Mouse (Mus musculus): ENCODE data around the gene Cacnb1. TPM values are rescaled to one million over a fixed set of nuclear protein-coding genes. Genes with fewer than 3 reads are reported as not detected.
A peak's percentile ranks its signal among the peaks of the same experiment; 100 is the strongest.

Cacnb1 gene
- polyA plus RNA-seq, 1 experiment from 2014 or later, result 15.2 TPM

DNA sequence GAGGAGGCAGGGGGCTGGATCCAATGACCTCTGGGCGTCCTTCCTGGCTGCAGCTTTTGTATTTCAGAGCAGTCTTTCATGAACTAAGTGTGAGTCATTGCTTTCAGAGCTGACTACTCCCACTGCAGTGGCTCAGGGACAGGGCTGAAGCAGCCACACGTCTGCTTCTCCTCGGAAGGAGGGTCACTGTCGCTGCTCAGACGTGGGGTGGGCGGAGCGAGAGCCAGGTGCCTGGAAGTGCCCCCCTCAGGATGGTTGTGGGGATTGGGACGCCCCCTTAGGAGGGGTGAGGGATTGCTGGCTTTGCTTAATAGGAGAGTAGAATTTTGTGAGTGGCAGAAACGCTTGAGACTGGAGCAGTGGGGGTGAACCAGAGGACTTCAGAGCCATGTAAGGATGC is 34.6 kb upstream of the Cacnb1 start:
- 28% methylated on average over 9 of the region's 9 CpGs for WGBS
- H3K36me3 ChIP-seq (ENCODE audit: control insufficient read depth, insufficient read depth, low read length), result no peaks in the 10 kb centered on the region

DNA sequence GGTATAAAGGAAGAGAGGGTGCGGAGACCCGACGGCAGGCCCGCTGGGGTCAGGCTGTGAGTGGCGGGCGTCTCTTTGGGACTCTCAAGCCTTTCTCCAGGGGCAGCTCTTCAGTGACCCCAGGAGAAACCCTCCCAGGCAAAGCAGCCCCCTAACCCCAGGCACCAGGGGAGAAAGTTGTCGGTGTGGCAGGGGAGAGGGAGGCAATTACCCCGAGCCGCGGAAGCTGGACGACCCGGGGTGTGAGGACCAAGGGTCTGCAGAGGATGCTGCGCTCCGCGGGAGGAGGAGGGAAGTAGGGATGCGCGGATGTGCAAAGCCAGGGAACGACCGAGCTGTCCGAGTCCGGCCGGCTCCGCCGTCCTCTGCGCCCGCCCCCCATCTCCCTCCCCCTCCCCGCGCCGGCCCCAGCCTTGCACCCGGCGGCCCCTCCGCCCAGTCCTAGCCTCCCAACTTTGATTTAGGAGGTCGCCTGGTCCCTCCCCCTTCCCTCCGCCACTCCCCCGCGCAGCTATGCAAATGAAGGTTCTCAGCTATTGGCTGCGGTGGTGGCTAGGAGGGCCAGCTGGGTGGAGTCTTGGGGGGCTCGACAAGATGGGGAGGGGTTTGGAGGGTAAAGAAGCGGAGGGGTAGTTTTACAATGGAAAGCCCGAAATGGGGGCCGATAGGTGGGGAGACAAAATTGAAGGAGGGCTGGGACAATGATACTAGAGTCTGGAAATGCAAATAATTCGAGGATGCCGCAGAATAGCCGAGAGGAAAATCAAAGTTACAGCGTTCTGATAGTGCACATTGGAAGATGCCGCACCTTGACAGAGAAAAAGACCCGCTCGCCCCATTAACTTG is 30.4 kb upstream of the Cacnb1 start, which contains the start of gene Stac2:
Stac2 (minus strand) TSS at position 474 of the 846 bp plus-strand sequence.
- Histone ChIP-seq H3K9me3 (ENCODE audit: control insufficient read depth, low read length) (no peaks in the 10 kb centered on the region), H3K9ac (ENCODE audit: low read length) (peak within 1 kb of the TSS; percentile 59), H3K36me3 (ENCODE audit: control insufficient read depth, insufficient read depth, low read length) (no peaks in the 10 kb centered on the region), H3K27me3 (ENCODE audit: control insufficient read depth, insufficient read depth, low read length) (peaks cover 29% of the 10 kb centered on the region), H3K27ac (ENCODE audit: low read depth, low read length) (0 out of 2 replicates have a peak within 1 kb of the TSS, but pooled peaks have one; percentile 8), H3K4me3 (ENCODE audit: low read depth, low read length) (peak within 1 kb of the TSS; percentile 49), H3K4me2 (ENCODE audit: low read depth) (peak within 1 kb of the TSS; percentile 67), H3K4me1 (ENCODE audit: control insufficient read depth, insufficient read depth, low read length) (peaks cover 4% of the 10 kb centered on the region; the same call in 1 of the 2 replicates)
- DNase-seq (ENCODE audit: low spot score) (peak; percentile 87), ATAC-seq (ENCODE audit: insufficient read depth, low FRiP score, low TSS enrichment) (peak; percentile 82)
- WGBS, result 1% methylated on average over 39 of the region's 48 CpGs

More for the DNA sequence above, 34.6 kb upstream of the Cacnb1 start:
- H3K9me3 ChIP-seq (ENCODE audit: control insufficient read depth, low read length), result no peaks in the 10 kb centered on the region
- no peak overlapping the region for H3K27ac ChIP-seq (ENCODE audit: low read depth, low read length)
- no peak overlapping the region for H3K4me3 ChIP-seq (ENCODE audit: low read depth, low read length)
- no peak for ATAC-seq (ENCODE audit: insufficient read depth, low FRiP score, low TSS enrichment)
- no peaks in the 10 kb centered on the region; the same call in 1 of the 2 replicates for H3K4me1 ChIP-seq (ENCODE audit: control insufficient read depth, insufficient read depth, low read length)
- H3K4me2 ChIP-seq (ENCODE audit: low read depth), result no peak overlapping the region
- no peak overlapping the region for H3K9ac ChIP-seq (ENCODE audit: low read length)
- no peak for DNase-seq (ENCODE audit: low spot score)
- H3K27me3 ChIP-seq (ENCODE audit: control insufficient read depth, insufficient read depth, low read length), result peaks cover 6% of the 10 kb centered on the region; the same call in 1 of the 2 replicates

GRCm38 (mm10) chr11:98052129-98052988 is 29.5 kb upstream of the Cacnb1 start:
- Histone ChIP-seq H3K9me3 (ENCODE audit: control insufficient read depth, low read length) (no peaks in the 10 kb centered on the region), H3K4me2 (ENCODE audit: low read depth) (peak overlapping the region; percentile 67), H3K27me3 (ENCODE audit: control insufficient read depth, insufficient read depth, low read length) (peaks cover 29% of the 10 kb centered on the region), H3K4me1 (ENCODE audit: control insufficient read depth, insufficient read depth, low read length) (peaks cover 4% of the 10 kb centered on the region; the same call in 1 of the 2 replicates), H3K9ac (ENCODE audit: low read length) (peak overlapping the region; percentile 59), H3K36me3 (ENCODE audit: control insufficient read depth, insufficient read depth, low read length) (no peaks in the 10 kb centered on the region), H3K4me3 (ENCODE audit: low read depth, low read length) (peak overlapping the region; percentile 49), H3K27ac (ENCODE audit: low read depth, low read length) (0 out of 2 replicates have a peak overlapping the region, but pooled peaks have one; percentile 8)
- under 1% methylated on average over 80 of the region's 83 CpGs for WGBS
- ATAC-seq (ENCODE audit: insufficient read depth, low FRiP score, low TSS enrichment) (peak; percentile 33), DNase-seq (ENCODE audit: low spot score) (peak; percentile 60)

DNA sequence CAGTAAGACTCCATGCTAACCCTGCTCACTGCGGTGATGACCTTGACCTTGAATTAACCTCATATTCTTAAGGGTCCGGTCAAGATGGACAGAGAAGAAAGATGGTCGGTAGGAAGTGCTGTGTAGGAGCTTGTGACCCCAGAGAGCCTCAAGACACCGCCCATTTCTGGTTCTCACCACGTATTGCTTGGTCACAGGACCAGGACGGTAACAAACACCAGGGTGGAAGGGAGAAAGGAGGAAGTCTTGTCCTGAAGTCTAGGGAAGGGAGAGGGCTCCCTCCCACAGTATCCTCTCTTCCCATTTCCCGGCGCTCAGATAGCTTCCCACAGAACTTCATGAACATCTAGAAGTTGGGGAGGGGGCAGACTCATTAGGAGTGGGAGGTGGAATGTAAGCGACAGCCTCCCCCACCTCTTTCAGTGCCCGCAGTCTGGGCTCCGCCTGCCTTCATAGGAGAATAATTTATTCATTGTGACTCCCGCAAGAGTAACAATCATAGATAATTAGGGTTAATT is 28.8 kb upstream of the Cacnb1 start:
- Histone ChIP-seq H3K4me3 (ENCODE audit: low read depth, low read length) (peak overlapping the region; percentile 49), H3K9me3 (ENCODE audit: control insufficient read depth, low read length) (no peaks in the 10 kb centered on the region), H3K4me2 (ENCODE audit: low read depth) (peak overlapping the region; percentile 67), H3K36me3 (ENCODE audit: control insufficient read depth, insufficient read depth, low read length) (no peaks in the 10 kb centered on the region), H3K27me3 (ENCODE audit: control insufficient read depth, insufficient read depth, low read length) (peaks cover 29% of the 10 kb centered on the region), H3K27ac (ENCODE audit: low read depth, low read length) (no peak overlapping the region), H3K9ac (ENCODE audit: low read length) (peak overlapping the region; percentile 59), H3K4me1 (ENCODE audit: control insufficient read depth, insufficient read depth, low read length) (peaks cover 4% of the 10 kb centered on the region; the same call in 1 of the 2 replicates)
- ATAC-seq (ENCODE audit: insufficient read depth, low FRiP score, low TSS enrichment) (no peak), DNase-seq (ENCODE audit: low spot score) (no peak)
- 7% methylated on average over 12 of the region's 12 CpGs for WGBS

DNA sequence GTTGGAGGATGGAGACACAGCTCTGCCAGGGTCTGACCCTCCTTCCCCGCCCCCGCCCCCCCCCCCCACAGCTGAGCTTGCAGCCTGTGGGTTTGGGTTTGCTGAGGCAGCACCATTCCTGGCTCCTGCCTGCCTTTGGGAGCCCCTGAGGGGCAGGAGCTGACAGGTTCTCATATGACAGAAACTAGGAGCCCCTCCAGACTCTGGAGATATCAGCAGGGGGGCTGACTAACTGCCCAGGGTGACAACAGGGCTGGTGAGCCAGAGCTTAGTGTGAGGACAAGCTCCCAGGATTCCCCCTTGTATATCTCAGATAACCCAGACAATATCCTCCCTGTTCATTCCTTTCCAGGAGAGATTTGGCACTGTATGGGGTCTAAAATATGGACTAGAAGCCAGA is 28.1 kb upstream of the Cacnb1 start:
- DNase-seq (ENCODE audit: low spot score) (no peak), ATAC-seq (ENCODE audit: insufficient read depth, low FRiP score, low TSS enrichment) (no peak)
- H3K9ac ChIP-seq (ENCODE audit: low read length), result no peak overlapping the region
- H3K4me2 ChIP-seq (ENCODE audit: low read depth), result 0 out of 2 replicates have a peak overlapping the region, but pooled peaks have one; percentile 67
- H3K4me3 ChIP-seq (ENCODE audit: low read depth, low read length), result no peak overlapping the region
- H3K36me3 ChIP-seq (ENCODE audit: control insufficient read depth, insufficient read depth, low read length), result no peaks in the 10 kb centered on the region
- H3K27me3 ChIP-seq (ENCODE audit: control insufficient read depth, insufficient read depth, low read length), result peaks cover 29% of the 10 kb centered on the region
- H3K9me3 ChIP-seq (ENCODE audit: control insufficient read depth, low read length), result no peaks in the 10 kb centered on the region
- 14% methylated on average over 2 of the region's 2 CpGs for WGBS
- H3K4me1 ChIP-seq (ENCODE audit: control insufficient read depth, insufficient read depth, low read length), result peaks cover 4% of the 10 kb centered on the region; the same call in 1 of the 2 replicates
- no peak overlapping the region for H3K27ac ChIP-seq (ENCODE audit: low read depth, low read length)

DNA sequence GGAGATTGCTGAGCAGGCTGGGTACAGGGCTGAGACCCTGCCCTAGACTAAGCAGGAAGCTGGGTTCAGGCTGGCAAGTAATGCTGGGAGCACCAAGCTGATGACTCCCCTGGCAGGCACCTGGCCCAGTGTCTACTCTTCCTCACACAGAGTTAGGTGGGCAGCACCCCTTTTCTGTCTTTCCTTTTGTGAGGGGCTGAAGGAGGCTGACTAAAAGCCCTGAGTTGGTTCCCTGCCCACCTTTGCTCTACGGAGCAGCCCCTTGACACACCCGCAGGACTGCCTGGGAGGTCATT is 27.6 kb upstream of the Cacnb1 start:
- H3K36me3 ChIP-seq (ENCODE audit: control insufficient read depth, insufficient read depth, low read length), result no peaks in the 10 kb centered on the region
- peaks cover 29% of the 10 kb centered on the region for H3K27me3 ChIP-seq (ENCODE audit: control insufficient read depth, insufficient read depth, low read length)
- H3K4me2 ChIP-seq (ENCODE audit: low read depth), result 0 out of 2 replicates have a peak overlapping the region, but pooled peaks have one; percentile 3
- H3K4me3 ChIP-seq (ENCODE audit: low read depth, low read length), result no peak overlapping the region
- H3K9me3 ChIP-seq (ENCODE audit: control insufficient read depth, low read length), result no peaks in the 10 kb centered on the region
- H3K9ac ChIP-seq (ENCODE audit: low read length), result no peak overlapping the region
- 3% methylated on average over 2 of the region's 2 CpGs for whole genome bisulfite sequencing
- no peak for DNase-seq (ENCODE audit: low spot score)
- no peak for ATAC-seq (ENCODE audit: insufficient read depth, low FRiP score, low TSS enrichment)
- H3K4me1 ChIP-seq (ENCODE audit: control insufficient read depth, insufficient read depth, low read length), result peaks cover 4% of the 10 kb centered on the region; the same call in 1 of the 2 replicates
- no peak overlapping the region for H3K27ac ChIP-seq (ENCODE audit: low read depth, low read length)

DNA sequence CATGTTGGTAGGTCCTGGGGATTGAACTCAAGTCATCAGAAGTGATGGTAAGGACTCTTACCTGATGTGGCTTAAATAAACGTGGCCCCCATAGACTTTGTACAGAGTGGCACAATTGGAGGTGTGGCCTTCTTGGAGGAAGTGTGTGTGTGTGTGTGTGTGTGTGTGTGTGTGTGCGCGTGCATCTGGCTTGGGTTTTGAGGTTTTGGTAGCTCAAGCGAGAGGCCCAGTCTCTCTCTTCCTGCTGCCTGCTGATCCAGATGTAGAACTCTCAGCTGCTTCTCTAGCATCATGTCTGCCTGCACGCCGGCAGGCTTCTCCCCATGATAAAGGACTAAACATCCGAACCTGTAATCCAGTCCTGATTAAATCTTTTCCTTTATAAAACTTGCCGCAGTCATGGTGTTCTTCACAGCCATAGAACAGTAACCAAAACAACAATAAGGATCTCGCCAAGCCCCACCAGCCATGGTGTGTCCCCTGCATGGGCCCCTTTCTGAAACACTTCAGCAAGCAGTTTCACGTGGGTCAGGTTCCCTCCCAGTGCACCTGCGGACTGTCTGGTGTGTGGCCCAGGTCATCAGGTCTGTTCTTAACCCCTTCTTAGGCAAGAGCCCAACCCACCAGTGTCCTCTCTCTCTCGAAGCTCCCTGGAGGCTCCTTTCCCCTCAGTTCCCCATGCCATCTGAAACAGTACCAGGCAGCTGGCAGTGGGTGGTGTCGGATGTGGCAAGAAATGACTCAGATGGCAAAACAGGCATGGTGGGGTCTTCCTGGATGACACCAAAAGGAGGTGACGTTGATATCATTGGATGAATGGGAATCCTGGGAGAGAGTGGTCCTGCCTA is 27.1 kb upstream of the Cacnb1 start:
- Histone ChIP-seq H3K9ac (ENCODE audit: low read length) (no peak overlapping the region), H3K4me2 (ENCODE audit: low read depth) (no peak overlapping the region), H3K27ac (ENCODE audit: low read depth, low read length) (no peak overlapping the region), H3K36me3 (ENCODE audit: control insufficient read depth, insufficient read depth, low read length) (no peaks in the 10 kb centered on the region), H3K9me3 (ENCODE audit: control insufficient read depth, low read length) (no peaks in the 10 kb centered on the region), H3K4me1 (ENCODE audit: control insufficient read depth, insufficient read depth, low read length) (peaks cover 4% of the 10 kb centered on the region; the same call in 1 of the 2 replicates), H3K4me3 (ENCODE audit: low read depth, low read length) (no peak overlapping the region), H3K27me3 (ENCODE audit: control insufficient read depth, insufficient read depth, low read length) (peaks cover 29% of the 10 kb centered on the region)
- DNase-seq (ENCODE audit: low spot score) (no peak), ATAC-seq (ENCODE audit: insufficient read depth, low FRiP score, low TSS enrichment) (no peak)
- 76% methylated on average over 14 of the region's 14 CpGs for WGBS

DNA sequence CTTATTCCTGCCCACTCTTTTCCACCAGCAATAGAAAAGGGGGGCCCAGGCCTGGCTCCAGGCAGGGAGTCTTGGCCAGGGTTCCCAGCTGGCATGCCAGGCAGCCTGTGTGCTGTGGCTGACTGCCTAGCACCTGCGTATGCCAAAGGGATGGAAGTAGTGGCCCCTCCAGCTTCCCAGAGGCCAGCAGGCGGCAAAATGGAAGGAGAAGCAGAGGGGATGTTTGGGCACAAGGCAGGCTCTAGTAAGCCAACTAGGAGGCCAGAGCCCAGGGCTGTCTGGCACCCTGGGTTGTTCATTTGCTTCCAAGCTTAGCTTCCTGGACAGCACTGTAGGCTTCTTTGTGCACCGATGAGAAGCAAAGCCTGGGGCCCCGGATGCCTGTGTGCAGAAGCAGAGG is 24.9 kb upstream of the Cacnb1 start:
- H3K9ac ChIP-seq (ENCODE audit: low read length), result no peak overlapping the region
- DNase-seq (ENCODE audit: low spot score) (no peak), ATAC-seq (ENCODE audit: insufficient read depth, low FRiP score, low TSS enrichment) (no peak)
- peaks cover 26% of the 10 kb centered on the region for H3K27me3 ChIP-seq (ENCODE audit: control insufficient read depth, insufficient read depth, low read length)
- no peak overlapping the region for H3K27ac ChIP-seq (ENCODE audit: low read depth, low read length)
- WGBS, result 77% methylated on average over 4 of the region's 4 CpGs
- no peaks in the 10 kb centered on the region for H3K36me3 ChIP-seq (ENCODE audit: control insufficient read depth, insufficient read depth, low read length)
- no peaks in the 10 kb centered on the region for H3K9me3 ChIP-seq (ENCODE audit: control insufficient read depth, low read length)
- no peak overlapping the region for H3K4me2 ChIP-seq (ENCODE audit: low read depth)
- no peak overlapping the region for H3K4me3 ChIP-seq (ENCODE audit: low read depth, low read length)
- H3K4me1 ChIP-seq (ENCODE audit: control insufficient read depth, insufficient read depth, low read length), result peaks cover 4% of the 10 kb centered on the region; the same call in 1 of the 2 replicates
